Mouse (Mus musculus): ENCODE measurements around the gene Sst. TPM values are rescaled to one million over a fixed set of nuclear protein-coding genes. Genes with fewer than 3 reads are reported as not detected.
A peak's percentile ranks its signal among the peaks of the same experiment; 100 is the strongest.

Sst gene
- polyA plus RNA-seq, 1 experiment from 2014 or later = 9.4 TPM

- no peaks in the 10 kb centered on the region for H3K4me1 ChIP-seq (replicated peaks; ENCODE audit: control insufficient read depth, insufficient read depth, low read length)
- DNase-seq (ENCODE audit: low spot score) (no peak), ATAC-seq (replicated peaks; ENCODE audit: low FRiP score) (no peak)
- no peak overlapping the region for H3K4me3 ChIP-seq (ENCODE audit: low read depth, low read length)
- no peaks in the 10 kb centered on the region for H3K9me3 ChIP-seq (ENCODE audit: control insufficient read depth, low read length)
- H3K27me3 ChIP-seq (ENCODE audit: control insufficient read depth, insufficient read depth, low read length) = peaks cover 7% of the 10 kb centered on the region; the same call in 1 of the 2 replicates
- H3K4me2 ChIP-seq (ENCODE audit: low read depth, low read length, severe bottlenecking) = no peak overlapping the region
- no peak overlapping the region for H3K9ac ChIP-seq (ENCODE audit: low read length)
- no peak overlapping the region for H3K27ac ChIP-seq (ENCODE audit: low read depth, low read length)
- H3K36me3 ChIP-seq (ENCODE audit: control insufficient read depth, insufficient read depth, low read length) = no peaks in the 10 kb centered on the region
Measured at GRCm38 (mm10) chr16:23849720-23850119, 41.0 kb downstream of the Sst start.

- no peak overlapping the region for H3K4me3 ChIP-seq (ENCODE audit: low read depth, low read length)
- no peaks in the 10 kb centered on the region for H3K4me1 ChIP-seq (replicated peaks; ENCODE audit: control insufficient read depth, insufficient read depth, low read length)
- peaks cover 12% of the 10 kb centered on the region for H3K27me3 ChIP-seq (ENCODE audit: control insufficient read depth, insufficient read depth, low read length)
- H3K4me2 ChIP-seq (ENCODE audit: low read depth, low read length, severe bottlenecking) = no peak overlapping the region
- H3K36me3 ChIP-seq (ENCODE audit: control insufficient read depth, insufficient read depth, low read length) = no peaks in the 10 kb centered on the region
- DNase-seq (ENCODE audit: low spot score) (no peak), ATAC-seq (replicated peaks; ENCODE audit: low FRiP score) (no peak)
- no peaks in the 10 kb centered on the region for H3K9me3 ChIP-seq (ENCODE audit: control insufficient read depth, low read length)
- H3K9ac ChIP-seq (ENCODE audit: low read length) = no peak overlapping the region
- no peak overlapping the region for H3K27ac ChIP-seq (ENCODE audit: low read depth, low read length)
Measured at GRCm38 (mm10) chr16:23849176-23849575, 41.6 kb downstream of the Sst start.

GRCm38 (mm10) chr16:23844622-23845021 lies 46.1 kb downstream of the Sst start:
- H3K27me3 ChIP-seq (ENCODE audit: control insufficient read depth, insufficient read depth, low read length) = peaks cover 35% of the 10 kb centered on the region
- WGBS = 85% methylated on average over 7 of the region's 7 CpGs
- DNase-seq (ENCODE audit: low spot score) = no peak

GRCm38 (mm10) chr16:23842609-23843008 lies 48.1 kb downstream of the Sst start:
- WGBS = 24% methylated on average over 3 of the region's 3 CpGs
- DNase-seq (ENCODE audit: low spot score) = no peak
- H3K27me3 ChIP-seq (ENCODE audit: control insufficient read depth, insufficient read depth, low read length) = peaks cover 39% of the 10 kb centered on the region

More at GRCm38 (mm10) chr16:23844622-23845021, 46.1 kb downstream of the Sst start:
- Histone ChIP-seq H3K4me1 (replicated peaks; ENCODE audit: control insufficient read depth, insufficient read depth, low read length) (peaks cover 2% of the 10 kb centered on the region; the same call in 1 of the 2 replicates), H3K36me3 (ENCODE audit: control insufficient read depth, insufficient read depth, low read length) (no peaks in the 10 kb centered on the region), H3K4me2 (ENCODE audit: low read depth, low read length, severe bottlenecking) (no peak overlapping the region), H3K9me3 (ENCODE audit: control insufficient read depth, low read length) (no peaks in the 10 kb centered on the region), H3K9ac (ENCODE audit: low read length) (no peak overlapping the region), H3K27ac (ENCODE audit: low read depth, low read length) (no peak overlapping the region), H3K4me3 (ENCODE audit: low read depth, low read length) (no peak overlapping the region)
- no peak for ATAC-seq (replicated peaks; ENCODE audit: low FRiP score)

More at GRCm38 (mm10) chr16:23842609-23843008, 48.1 kb downstream of the Sst start:
- Histone ChIP-seq H3K27ac (ENCODE audit: low read depth, low read length) (no peak overlapping the region), H3K4me1 (replicated peaks; ENCODE audit: control insufficient read depth, insufficient read depth, low read length) (peaks cover 2% of the 10 kb centered on the region; the same call in 1 of the 2 replicates), H3K4me3 (ENCODE audit: low read depth, low read length) (no peak overlapping the region), H3K4me2 (ENCODE audit: low read depth, low read length, severe bottlenecking) (no peak overlapping the region), H3K9me3 (ENCODE audit: control insufficient read depth, low read length) (no peaks in the 10 kb centered on the region), H3K9ac (ENCODE audit: low read length) (no peak overlapping the region), H3K36me3 (ENCODE audit: control insufficient read depth, insufficient read depth, low read length) (no peaks in the 10 kb centered on the region)
- peak; percentile 60; the same call in 1 of the 2 replicates for ATAC-seq (replicated peaks; ENCODE audit: low FRiP score)

Other genes starting within 250 kb of the Sst start
- not detected in 2 replicates for gene Rtp2, start 41.4 kb upstream of the Sst start, polyA plus RNA-seq (2014; fragmentation: Nextera tagmentation; extraction: Ambion mirVana)
- not detected in 2 replicates for gene Gm37419, start 97.5 kb upstream of the Sst start, polyA plus RNA-seq (2014; fragmentation: Nextera tagmentation; extraction: Ambion mirVana)
- 0.12 and 0.24 TPM in 2 replicates for gene Bcl6, start 97.9 kb upstream of the Sst start, polyA plus RNA-seq (2014; fragmentation: Nextera tagmentation; extraction: Ambion mirVana)

Data from forebrain, embryonic 11.5 days (tissue).